Mouse (Mus musculus) embryonic stem cell, embryonic (primary cell): ENCODE measurements at regions not wholly inside any gene's neighbourhood (a gene's known extent, or its start where the extent isn't known, plus 50 kb on each side); places are given as distances from the start of the nearest gene placed in this dataset.
"Not testable (repeated sequence)": the region's sequence is repeated elsewhere in the genome, so short reads cannot be mapped to it uniquely, and the experiment has no call there.

Experiments
- CTCF ChIA-PET, 4 experiments: fragments of 300-600 bp in 2 of 4; fragments of 350-600 bp in 2 of 4; sonication (Branson Sonifier 250); formaldehyde crosslinking; loops; one replicate each; lab custom pipeline; 2022; ENCODE audit warnings: inconsistent platforms in 2 of 4; lab: Charles Lee
- POLR2A ChIA-PET, 4 experiments: fragments of 300-600 bp in 2 of 4; fragments of 350-600 bp in 2 of 4; sonication (Branson Sonifier 250); formaldehyde crosslinking; loops; one replicate each; lab custom pipeline; 2022; ENCODE audit warnings: antibody characterized with exemption in 4 of 4, inconsistent platforms in 1 of 4; lab: Charles Lee

- POLR2A ChIA-PET, CTCF ChIA-PET: not testable (repeated sequence)
Observed at GRCm38 (mm10) chr8:19976461-19976860, 73.3 kb downstream of the Gm31371 start.

GRCm38 (mm10) chr8:19979536-19980345, 76.5 kb downstream of the Gm31371 start:
- ChIA-PET CTCF (interaction anchor here in 1 of 4 experiments (1.5 kb wide), 1 partner anchor 33 kb away, joined by 5 read pairs; no protein-coding TSS in a partner anchor), POLR2A (no interaction called here)

GRCm38 (mm10) chr8:19980346-19980726, 77.1 kb downstream of the Gm31371 start:
- POLR2A ChIA-PET, result not testable (repeated sequence)
- CTCF ChIA-PET, result interaction anchor here in 1 of 4 experiments (1.5 kb wide), 1 partner anchor 33 kb away, joined by 5 read pairs; no protein-coding TSS in a partner anchor

- POLR2A ChIA-PET, result not testable (repeated sequence)
Observed at GRCm38 (mm10) chr8:20008106-20008505, 104.9 kb downstream of the Gm31371 start.

GRCm38 (mm10) chr8:20010947-20011346, 107.8 kb downstream of the Gm31371 start:
- POLR2A ChIA-PET, CTCF ChIA-PET: not testable (repeated sequence)

More at GRCm38 (mm10) chr8:20008106-20008505, 104.9 kb downstream of the Gm31371 start:
- CTCF ChIA-PET, result not testable (repeated sequence)

GRCm38 (mm10) chr8:20013278-20013677, 110.1 kb downstream of the Gm31371 start:
- POLR2A ChIA-PET, result interaction anchor here in 1 of 4 experiments (1.5 kb wide), 1 partner anchor 229 kb away, joined by 3 read pairs; no protein-coding TSS in a partner anchor

GRCm38 (mm10) chr8:20014451-20015130, 111.4 kb downstream of the Gm31371 start:
- CTCF ChIA-PET, result interaction anchor here in 1 of 4 experiments (0.8 kb wide), 1 partner anchor 54 kb away, joined by 3 read pairs; no protein-coding TSS in a partner anchor
- POLR2A ChIA-PET, result not testable (repeated sequence)

More at GRCm38 (mm10) chr8:20013278-20013677, 110.1 kb downstream of the Gm31371 start:
- CTCF ChIA-PET, result interaction anchor here in 2 of 4 experiments (0.6 to 1.2 kb wide), 6 partner anchors 8 to 1922 kb away, joined by 3 to 5 read pairs (median 3); no protein-coding TSS in a partner anchor

GRCm38 (mm10) chr8:20015411-20016081, 112.4 kb downstream of the Gm31371 start:
- CTCF ChIA-PET, POLR2A ChIA-PET: not testable (repeated sequence)

- CTCF ChIA-PET, POLR2A ChIA-PET: not testable (repeated sequence)
Observed at GRCm38 (mm10) chr8:20016082-20016840, 113.1 kb downstream of the Gm31371 start.

- CTCF ChIA-PET, POLR2A ChIA-PET: not testable (repeated sequence)
Observed at GRCm38 (mm10) chr8:20025521-20025920, 122.3 kb downstream of the Gm31371 start.

- CTCF ChIA-PET, POLR2A ChIA-PET: not testable (repeated sequence)
Observed at GRCm38 (mm10) chr8:20027956-20028355, 124.8 kb downstream of the Gm31371 start.

- POLR2A ChIA-PET, result not testable (repeated sequence)
Observed at GRCm38 (mm10) chr8:20030131-20030530, 126.9 kb downstream of the Gm31371 start.

GRCm38 (mm10) chr8:20057626-20058025, 154.4 kb downstream of the Gm31371 start:
- CTCF ChIA-PET, POLR2A ChIA-PET: not testable (repeated sequence)

More at GRCm38 (mm10) chr8:20030131-20030530, 126.9 kb downstream of the Gm31371 start:
- CTCF ChIA-PET, result not testable (repeated sequence)

GRCm38 (mm10) chr8:20098121-20098520, 194.9 kb downstream of the Gm31371 start:
- POLR2A ChIA-PET, CTCF ChIA-PET: not testable (repeated sequence)

- CTCF ChIA-PET, POLR2A ChIA-PET: not testable (repeated sequence)
Observed at GRCm38 (mm10) chr8:20100241-20100640, 197.0 kb downstream of the Gm31371 start.

- POLR2A ChIA-PET, result not testable (repeated sequence)
Observed at GRCm38 (mm10) chr8:20102374-20102773, 199.2 kb downstream of the Gm31371 start.

GRCm38 (mm10) chr8:20107154-20107553, 204.0 kb downstream of the Gm31371 start:
- POLR2A ChIA-PET, CTCF ChIA-PET: not testable (repeated sequence)

More at GRCm38 (mm10) chr8:20102374-20102773, 199.2 kb downstream of the Gm31371 start:
- CTCF ChIA-PET, result not testable (repeated sequence)

- CTCF ChIA-PET, POLR2A ChIA-PET: not testable (repeated sequence)
Observed at GRCm38 (mm10) chr8:20116785-20117184, 213.6 kb downstream of the Gm31371 start.

GRCm38 (mm10) chr8:20119581-20119980, 216.4 kb downstream of the Gm31371 start:
- POLR2A ChIA-PET, CTCF ChIA-PET: not testable (repeated sequence)
